Mouse (Mus musculus) heart, adult 9 months (tissue): ENCODE results near the gene Qars.

ENCODE experiments used
- DNase-seq, 2 experiments: peaks; one replicate each; pipeline ENCODE4 v3.0.0; 2022; ENCODE audit warnings: low spot score in 2 of 2

Gene Qars

DNA sequence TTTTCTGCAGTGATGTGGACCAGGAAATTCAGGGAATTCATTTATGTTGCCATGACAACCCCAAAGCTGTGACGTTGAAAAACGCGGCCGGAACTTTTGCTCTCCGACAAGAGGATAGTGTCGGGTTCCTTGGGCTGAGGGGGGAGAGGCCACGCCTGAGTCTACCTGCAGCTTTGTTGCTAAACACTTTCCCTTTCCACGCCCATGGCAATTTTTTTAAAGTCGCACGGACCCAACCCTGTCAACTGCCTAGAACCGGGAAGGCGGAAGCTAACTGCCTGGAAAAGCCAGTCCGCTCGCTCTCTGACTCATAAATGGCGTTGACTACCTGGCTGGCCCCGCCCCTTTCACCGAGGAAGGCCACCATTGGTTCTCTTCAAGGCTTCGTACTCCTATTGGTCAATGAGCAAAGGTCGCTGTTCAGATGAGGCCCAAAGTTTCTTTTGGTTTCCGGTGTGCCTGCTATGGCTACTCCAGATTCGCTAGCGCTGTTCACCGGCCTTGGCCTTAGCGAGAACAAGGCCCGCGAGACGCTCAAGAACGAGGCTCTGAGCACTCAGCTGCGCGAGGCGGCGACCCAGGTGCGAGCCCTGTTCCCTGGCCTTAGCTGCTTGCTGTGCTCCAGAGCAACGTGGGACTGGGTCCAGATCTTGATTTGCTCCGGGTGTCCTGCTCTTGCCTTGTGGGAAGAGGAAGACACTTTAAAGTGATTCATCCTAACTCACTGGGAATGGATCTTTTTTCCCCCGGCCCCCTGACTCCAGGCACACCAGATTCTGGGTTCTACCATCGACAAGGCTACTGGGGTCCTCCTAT, at the start of gene Qars:
Qars (plus strand) TSS at position 88 of the 816 bp plus-strand sequence.
- DNase-seq = peak; percentile 95 to 97

DNA sequence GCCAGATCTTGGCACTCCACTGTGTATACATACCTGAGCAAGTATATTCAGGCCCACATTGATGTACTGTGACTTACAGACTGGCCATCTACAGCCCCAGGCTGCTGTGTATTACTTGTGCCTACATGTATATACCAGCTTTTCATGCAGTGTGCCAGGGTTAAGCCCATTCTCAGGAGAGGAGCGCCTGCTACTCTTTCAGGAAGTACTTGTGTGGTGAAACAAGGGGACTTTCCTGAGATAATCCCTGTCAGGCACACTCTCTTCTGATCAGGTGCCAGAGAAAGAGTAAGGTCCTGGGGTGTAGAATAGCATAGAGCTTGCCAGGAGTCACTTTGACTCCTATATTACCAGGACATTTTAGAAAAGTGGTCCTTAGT, 47.6 kb upstream of the Qars start:
- no peak for DNase-seq

GRCm38 (mm10) chr9:108460319-108461178, 47.0 kb upstream of the Qars start, which contains the start of gene Ccdc71:
Gene Ccdc71, plus strand, starts transcription at chr9:108460527.
- DNase-seq = peak; percentile 83 to 85

- DNase-seq = no peak
Observed at GRCm38 (mm10) chr9:108461181-108461631, 46.3 kb upstream of the Qars start, which contains the start of gene Klhdc8b. Gene Klhdc8b, minus strand, starts transcription at chr9:108461581.

GRCm38 (mm10) chr9:108461675-108462074, 45.8 kb upstream of the Qars start:
- DNase-seq = no peak

DNA sequence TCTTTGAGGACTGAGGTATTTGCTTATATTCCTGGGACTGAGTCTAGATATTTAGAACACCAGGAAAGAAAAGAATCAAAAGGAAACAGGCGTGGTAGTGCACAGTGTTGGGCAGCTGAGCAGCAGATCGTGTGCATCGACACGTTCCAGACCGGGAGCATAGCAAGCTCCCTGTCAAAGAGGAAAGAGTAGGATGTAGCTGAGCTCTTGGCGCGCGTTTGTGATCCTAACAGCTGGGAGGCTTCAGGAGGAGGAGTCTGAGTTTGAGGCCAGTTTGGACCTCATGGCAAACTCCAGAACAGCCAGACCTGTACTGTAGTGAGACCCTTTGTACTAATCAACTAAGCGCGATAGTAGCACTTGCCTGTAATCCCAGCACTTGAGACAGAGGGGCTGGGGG, 45.3 kb upstream of the Qars start:
- DNase-seq = peak in 1 of 2 experiments; percentile 63

DNA sequence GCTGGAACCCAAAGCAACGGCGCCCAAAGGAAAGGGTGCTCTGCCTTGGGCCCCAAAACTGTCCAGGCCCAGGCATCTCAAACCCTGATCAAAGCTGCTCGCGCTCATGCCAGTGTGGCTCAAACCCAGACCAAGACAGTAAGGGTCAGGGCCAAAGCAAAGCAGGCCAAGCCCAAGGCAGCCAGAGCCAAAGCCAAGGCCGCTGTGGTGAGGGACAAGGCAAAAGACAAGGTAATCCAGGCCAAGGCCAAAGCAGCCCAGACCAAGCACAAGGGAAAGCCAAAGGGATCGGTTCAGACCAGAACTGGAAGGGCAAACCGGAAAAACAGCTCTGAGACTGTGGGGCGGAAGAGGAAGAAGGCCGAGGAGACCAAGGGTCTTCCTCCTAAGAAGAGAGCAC, 43.8 kb upstream of the Qars start:
- DNase-seq = no peak

- DNase-seq = no peak
Observed at GRCm38 (mm10) chr9:108466219-108466618, 41.3 kb upstream of the Qars start.

DNA sequence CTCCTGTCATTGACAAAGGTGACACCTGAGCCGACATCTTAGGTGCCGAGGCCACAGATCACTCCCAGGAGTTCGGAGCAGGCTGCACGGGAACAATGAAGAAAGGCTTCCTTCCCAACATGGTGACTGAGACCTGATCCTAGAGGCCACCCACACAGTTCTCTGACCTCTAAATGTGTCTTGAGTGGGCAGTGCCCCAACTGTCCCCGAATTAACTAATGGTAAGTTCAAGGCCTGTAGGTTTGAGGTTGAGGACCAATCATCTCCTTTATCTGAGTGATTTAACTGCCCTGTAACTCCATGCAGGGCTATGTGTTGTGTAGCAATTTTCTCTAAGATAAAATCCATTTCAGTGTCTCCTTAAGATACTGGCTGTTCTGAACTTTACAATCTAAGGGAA, 38.1 kb upstream of the Qars start:
- no peak for DNase-seq

DNA sequence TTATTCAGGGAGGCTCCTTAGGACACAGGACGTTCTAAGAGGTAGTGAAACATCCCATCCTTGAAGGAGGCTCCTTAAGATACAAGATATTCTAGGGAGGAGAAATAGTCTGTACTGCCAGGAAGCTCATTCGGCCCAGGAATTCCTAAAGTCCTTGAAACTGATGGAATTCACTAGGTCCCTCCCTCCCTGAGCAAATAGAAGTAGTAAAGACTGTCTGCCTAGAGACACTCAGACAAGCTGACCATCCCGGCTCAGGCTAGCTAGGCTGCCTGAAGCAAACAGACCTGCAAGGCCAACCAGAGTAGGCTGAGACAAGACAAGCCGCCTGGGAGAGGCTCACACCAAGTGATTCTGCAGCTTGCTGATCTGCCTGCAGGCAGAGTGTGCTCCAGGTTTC, 37.7 kb upstream of the Qars start:
- no peak for DNase-seq

DNA sequence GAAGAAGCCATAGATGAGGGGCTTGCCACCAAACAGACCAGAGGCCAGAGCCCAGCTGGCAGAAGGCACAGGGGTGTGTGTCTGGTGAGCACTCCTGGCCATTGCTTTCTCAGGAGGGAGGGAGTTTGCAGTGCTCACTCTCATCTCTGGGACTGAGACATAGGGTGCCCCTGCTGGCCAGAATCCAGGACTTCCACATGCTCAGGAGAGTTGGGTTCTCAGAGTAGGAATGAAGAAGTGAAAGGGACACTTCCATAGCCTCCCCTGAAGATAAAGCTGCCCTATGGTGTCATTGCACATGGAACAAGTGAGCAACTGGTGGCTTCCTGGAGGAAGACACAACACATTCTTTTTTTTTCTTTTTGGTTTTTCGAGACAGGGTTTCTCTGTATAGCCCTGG, 33.0 kb upstream of the Qars start:
- no peak for DNase-seq

DNA sequence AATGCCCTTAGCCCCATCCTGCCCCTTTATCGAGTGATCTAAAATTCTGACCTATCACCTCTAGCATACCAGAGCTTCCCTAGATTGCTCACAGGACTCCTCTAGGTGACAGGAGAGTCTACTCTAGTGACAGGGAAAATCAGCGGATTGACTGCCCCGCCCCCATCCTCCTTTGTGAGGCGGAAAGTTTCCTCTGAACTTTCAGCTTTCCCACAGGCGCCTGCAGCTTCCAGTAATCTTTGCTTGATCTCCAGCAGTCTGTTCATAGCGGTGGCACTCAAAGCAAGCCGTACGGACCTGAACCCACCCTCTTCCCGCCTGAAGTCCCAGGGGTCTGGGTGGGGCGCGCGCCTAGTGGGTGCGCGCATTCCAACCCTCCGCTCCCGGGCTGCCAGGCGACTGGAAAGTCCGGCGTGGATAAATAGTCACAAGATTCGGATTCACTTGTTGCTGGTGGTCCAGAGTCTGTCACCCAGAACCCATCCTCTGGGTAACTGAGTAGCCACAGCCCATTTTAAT, 28.8 kb upstream of the Qars start:
- peak; percentile 92 to 93 for DNase-seq

DNA sequence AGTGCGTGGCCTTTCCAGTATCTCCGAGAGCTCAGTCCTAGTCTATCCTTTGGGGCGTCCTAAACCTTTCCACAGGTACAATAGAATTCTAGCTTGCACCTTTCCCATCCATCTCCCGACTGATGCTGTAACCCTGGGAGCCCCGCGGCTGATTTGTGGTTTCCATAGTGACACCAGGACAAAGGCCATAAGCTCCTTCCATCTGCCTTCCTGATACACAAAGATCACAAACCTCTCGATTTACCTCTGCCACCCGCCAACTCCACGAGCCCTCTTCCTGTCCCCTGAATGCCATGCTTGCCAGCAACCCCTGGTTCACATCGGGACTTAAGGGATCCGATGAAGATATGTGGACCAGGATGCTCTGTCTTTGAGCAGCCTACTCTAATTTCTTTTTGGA, 28.3 kb upstream of the Qars start:
- no peak for DNase-seq

DNA sequence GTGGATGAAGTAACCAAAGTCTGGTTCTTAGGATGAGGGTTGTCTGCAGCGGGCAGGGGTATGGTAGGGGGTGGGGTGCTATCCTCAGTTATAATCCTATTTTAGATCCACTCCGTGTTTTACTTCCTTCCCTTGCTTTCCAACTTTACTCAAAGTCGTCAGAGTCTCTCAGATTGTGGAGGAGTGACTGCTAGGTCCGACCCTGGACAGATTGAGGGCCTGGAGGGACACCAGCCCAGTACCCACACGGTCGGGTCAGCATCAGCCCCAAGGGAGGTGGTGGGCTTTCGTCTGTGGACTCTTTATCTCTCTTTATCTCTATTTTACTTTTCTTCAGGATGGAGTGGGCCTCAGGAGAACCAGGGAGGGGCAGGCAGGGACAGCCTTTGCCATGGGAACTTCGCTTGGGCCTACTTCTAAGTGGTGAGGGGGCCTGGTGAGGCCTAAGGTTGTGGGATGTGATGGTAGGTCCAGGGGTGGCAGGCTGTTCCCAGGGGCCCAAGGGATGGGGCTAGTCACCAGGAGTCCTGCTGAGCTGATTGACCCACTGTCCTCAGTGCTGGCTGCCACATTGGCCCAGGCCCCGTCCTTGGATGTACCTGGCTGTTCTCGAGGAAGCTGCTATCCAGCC, 27.7 kb upstream of the Qars start, which contains the start of gene Lamb2:
Lamb2 (plus strand) TSS at position 16 of the 631 bp plus-strand sequence.
- DNase-seq = peak; percentile 82 to 89

DNA sequence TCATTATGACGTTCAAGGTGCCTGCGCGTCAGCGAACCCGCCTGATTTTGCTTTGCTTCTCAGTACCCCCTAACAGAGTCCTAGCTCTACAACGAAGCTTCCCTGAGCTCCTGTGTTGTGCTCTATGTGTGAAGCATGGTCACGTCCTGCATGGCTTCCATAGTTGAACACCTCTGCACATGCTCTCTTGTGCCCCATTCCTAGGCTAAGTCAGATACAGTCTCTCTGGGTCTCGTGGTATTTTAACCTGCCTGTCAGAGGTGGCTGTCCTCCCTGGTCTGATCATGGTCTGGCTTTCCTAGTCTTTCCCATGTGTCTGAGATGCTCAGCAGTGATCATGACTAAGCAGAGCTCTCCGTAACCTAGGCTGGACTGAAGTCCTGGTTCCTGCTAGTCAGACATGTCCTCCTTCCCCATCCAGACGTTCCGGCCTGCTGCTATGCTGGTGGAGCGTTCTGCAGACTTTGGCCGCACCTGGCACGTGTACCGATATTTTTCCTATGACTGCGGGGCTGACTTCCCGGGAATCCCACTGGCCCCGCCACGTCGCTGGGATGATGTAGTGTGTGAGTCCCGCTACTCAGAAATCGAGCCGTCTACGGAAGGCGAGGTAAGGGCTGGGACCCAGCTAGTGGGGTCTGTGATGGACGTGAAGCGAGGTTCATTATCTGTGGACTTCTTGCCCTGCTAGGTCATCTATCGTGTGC, 26.5 kb upstream of the Qars start:
- DNase-seq = no peak

DNA sequence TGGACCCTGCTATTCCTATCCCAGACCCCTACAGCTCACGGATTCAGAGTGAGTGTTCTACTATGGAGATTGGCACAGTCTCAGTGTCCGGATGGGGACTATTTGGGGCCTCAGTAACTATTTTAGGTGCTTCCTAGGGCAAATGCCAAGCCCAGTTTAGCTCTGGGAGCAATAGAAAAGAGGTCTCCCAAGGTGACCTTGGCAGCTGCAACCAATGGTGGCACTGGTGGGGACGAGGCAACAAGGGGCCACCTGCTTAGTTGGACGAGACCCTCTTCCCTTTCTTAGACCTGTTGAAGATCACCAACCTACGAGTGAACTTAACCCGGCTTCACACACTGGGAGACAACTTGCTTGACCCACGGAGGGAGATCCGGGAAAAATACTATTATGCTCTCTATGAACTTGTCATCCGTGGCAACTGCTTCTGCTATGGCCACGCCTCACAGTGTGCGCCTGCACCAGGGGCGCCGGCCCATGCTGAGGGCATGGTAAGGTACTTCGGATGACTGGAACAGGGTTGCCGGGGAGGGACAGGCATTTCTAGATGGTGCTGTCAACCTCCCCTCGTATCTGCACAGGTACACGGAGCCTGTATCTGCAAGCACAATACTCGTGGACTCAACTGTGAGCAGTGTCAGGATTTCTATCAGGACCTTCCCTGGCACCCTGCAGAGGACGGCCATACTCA, 25.8 kb upstream of the Qars start:
- peak; percentile 60 to 71 for DNase-seq

- DNase-seq = no peak
Observed at GRCm38 (mm10) chr9:108483051-108483790, 24.3 kb upstream of the Qars start.

DNA sequence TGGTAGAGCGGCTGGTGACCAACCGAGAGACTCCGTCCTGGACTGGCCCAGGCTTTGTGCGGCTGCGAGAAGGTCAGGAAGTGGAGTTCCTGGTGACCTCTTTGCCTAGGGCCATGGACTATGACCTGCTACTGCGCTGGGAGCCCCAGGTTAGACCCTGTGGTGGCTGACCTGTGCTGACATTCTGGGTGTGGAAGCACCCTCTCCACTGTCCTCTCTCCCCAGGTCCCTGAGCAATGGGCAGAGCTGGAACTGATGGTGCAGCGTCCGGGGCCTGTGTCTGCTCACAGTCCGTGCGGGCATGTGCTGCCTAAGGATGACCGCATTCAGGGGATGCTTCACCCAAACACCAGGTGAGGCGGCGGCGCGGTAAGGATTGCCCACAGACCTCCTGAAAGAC, 23.5 kb upstream of the Qars start:
- DNase-seq = no peak

- no peak for DNase-seq
Observed at GRCm38 (mm10) chr9:108485301-108485875, 22.1 kb upstream of the Qars start.
